Mouse (Mus musculus) bone marrow macrophage, adult 2 months (primary cell): Measurements from ENCODE around the gene Golt1a.

ENCODE experiments used
- CTCF ChIP-seq: IDR thresholded peaks from 2 replicates; pipeline ENCODE4 v1.5.1; 2012; ENCODE audit warnings: low read depth, mild to moderate bottlenecking, low read length, moderate library complexity
- POLR2A ChIP-seq: IDR thresholded peaks from 2 replicates; pipeline ENCODE4 v1.6.1; 2012; ENCODE audit warnings: mild to moderate bottlenecking, low read depth, low read length, borderline replicate concordance

- no peak for TF ChIP-seq CTCF
- TF ChIP-seq POLR2A = no peak
Observed at GRCm38 (mm10) chr1:133346531-133346930, 36.9 kb downstream of the Golt1a start.
